Mouse (Mus musculus) urinary bladder, postnatal 10 days (tissue): ENCODE measurements around the gene Gm12184.
"Not testable (repeated sequence)": the region's sequence is repeated elsewhere in the genome, so short reads cannot be mapped to it uniquely, and the experiment has no call there.

Experiments
- DNase-seq: peaks from one replicate; pipeline ENCODE4 v3.0.0; 2022; ENCODE audit warnings: low spot score

Gm12184 gene

DNA sequence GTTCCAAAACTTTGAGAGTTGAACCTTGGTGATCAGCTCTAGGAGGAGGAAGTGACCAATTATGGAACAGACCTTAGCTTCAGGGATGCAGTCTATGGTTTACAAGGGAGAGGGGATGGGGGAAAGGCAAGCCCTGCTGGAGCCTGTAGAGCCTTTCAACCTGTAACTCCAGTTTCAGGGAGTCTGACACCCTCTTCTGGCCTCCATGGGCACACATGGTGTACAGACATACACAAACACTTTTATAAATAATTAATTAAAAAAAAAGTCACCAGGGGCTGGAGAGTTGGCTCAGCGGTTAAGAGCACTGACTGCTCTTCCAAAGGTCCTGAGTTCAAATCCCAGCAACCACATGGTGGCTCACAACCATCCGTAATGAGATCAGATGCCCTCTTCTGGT, 19.9 kb upstream of the Gm12184 start:
- not testable (repeated sequence) for DNase-seq

DNA sequence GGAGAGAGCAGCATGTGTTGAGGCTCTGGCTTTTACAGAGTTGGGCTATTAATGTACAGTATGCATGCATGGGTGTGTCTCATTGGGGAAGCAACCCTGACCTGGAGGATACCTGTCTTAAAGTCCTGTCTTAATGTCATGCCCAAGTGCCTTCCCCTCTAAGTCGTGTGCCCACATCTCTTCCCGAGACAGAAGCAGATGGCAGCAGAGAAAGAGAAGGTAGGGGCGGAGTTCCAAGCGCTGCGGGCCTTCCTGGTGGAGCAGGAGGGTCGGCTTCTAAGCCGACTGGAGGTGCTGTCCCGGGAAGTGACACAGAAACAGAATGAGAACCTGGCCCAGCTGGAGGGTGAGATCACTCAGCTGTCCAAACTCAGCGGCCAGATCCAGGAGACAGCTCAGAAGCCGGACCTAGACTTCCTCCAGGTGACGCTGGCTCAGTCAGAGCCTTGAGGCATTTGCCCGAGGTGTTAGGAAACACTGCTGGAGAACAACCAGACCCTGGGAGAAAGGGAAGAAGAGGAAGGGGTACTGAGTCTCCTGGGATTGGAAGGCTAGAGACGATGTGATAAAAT, 18.9 kb upstream of the Gm12184 start:
- DNase-seq: no peak

DNA sequence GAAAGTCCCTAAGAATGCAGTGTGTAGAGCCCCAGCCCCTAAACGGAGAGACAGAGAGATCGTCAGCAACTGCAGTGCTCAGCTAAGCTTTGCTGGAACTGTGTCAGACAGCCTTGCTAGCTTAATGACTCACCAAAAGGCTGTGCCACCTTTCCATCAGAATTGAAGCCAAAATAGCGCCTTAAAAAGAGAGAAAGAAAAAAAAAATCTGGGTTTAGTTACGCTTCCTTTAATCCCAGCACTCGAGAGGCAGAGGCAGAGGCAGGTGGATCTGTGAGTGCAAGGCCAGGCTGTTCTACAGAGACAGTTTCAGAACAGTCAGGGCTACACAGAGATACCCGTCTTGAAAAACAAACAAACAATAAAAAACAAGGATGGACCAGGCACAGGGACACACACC, 17.9 kb upstream of the Gm12184 start:
- DNase-seq: no peak

DNA sequence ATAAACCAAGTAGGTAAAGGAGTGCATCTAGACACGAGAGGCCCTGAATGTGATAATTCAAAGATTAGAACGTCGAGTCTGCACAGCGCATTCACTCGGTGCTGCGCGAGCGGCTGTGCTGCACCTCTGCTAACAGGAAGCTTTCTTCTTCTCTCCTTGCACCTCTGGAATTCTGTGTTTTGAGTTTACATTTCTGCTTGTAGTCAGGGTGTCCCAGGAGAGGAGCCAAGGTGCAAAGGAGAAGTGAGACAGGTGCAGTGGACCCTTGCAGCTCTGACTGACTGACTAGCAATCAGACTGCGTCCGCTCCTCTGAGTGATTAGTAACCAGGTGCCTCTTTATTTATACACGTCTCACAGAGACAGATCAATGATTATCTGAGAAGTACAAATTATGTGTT, 16.7 kb upstream of the Gm12184 start:
- no peak for DNase-seq

DNA sequence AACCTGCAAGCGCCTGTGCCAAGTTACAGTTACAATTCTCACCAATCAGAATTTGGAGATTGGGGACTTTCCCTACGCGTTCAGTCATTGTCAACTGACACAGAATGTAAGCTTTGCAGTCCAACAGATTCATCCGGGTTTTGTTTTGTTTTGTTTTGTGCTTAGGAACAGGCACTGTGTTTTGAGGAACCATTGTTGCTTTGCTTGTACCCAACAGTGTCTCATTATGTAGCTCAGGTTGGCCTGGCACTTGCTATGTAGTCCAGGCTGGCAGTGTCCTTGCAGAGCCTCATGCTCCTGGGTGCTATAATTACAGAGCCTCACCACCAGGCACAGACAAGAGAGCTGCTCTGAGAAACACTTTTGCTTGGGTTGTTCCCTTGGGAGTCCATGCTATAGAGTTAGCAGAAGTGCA, 15.9 kb upstream of the Gm12184 start:
- no peak for DNase-seq

DNA sequence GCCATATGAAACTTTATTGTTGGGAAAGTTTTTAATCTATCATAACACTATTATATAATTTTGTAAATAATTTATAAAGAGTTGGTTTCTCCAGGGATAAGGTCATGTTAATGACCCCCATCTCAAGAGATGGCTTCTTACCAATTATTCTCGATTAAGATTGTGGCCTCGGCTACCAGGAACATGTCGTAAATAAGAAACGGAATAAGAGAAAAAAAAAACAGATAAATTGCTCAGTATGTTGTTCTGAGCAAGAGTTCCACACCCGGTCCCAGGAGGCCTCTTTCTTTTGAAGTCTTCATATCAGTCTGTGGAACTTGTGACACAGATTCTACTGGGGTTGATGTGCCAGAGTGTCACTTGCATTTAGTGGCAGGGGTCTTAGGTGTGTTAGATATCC, 14.8 kb upstream of the Gm12184 start:
- DNase-seq: no peak

DNA sequence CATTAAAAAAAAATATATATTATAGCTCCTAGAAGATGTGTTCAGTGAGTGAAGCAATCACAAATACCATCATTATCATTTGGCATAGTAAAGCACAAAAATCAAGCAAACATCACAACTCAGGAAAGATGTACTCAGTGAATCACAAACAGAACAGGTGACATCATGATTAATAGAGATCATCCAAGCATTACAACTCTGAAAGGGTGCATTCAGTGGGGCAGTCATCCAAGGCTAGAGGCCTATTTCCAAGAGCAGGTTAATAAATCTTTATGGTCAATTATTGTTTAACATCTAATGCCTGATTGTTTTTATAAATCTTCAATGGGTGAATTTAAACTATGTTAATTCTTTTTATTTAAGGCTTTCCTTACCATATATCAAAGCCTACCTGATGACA, 14.3 kb upstream of the Gm12184 start:
- DNase-seq: no peak

DNA sequence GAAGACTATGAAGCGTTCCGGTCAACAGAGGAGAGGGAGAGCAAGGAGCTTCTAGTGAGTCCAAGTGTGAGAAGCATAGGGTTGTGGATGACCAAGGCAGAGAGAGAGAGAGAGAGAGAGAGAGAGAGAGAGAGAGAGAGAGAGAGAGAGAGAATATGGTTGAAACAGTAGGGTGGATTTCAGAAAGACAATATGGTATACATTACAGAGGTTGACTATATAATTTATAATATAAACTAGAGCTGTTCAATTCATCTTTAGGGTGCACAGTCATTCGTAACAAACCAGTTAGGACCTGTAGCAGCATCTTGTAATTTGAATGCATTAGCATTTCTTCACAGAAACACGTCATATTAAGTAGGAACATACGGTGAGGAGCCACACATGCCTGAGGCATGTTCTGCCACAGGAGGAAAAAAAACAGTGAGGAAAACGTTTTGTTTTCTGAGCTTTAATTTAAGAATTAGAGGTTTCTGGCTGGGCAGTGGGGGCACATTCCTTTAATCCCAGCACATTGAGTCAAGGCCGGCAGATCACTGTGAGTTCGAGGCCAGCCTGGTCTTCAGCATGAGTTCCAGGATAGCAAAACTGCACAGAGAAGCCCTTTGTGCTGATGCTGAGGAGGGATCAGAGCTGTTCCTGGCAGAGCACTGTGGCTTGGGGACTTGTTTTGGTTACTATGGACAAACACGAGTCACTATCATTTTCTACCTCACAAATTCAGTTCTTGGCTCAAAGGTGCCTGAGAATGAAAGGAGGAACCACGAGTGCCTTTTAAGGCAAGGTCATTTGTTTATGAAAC, 12.6 kb upstream of the Gm12184 start:
- no peak for DNase-seq

DNA sequence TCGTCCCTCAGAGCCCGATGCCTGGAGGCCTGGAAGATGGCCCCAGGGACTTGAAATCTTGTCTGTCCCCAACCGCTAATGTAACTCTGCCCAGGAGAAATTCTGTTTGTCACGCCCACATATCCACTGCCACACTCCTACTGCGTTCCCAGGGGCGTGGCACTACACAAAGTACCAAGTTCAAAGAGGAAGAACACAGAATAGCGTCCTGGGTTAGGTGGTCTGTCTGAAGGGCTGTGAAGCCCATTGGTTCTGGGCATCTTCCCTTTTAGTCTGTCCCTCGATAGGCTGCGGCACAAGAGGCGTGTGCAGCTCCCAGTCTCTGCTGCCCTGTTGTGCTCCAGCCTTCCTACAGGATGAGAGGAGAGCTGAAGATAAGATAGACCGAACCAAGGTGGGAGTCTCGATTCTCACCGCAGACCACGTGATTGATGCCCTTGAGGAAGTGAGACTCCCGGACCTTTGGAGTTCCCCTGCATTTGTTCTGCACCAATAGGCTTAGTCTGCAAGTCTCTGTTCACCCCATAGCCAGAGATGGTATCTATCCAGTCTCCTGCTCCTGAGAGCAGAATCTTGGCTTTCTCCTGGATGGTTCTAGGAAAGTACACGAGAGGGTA, 11.8 kb upstream of the Gm12184 start:
- no peak for DNase-seq

DNA sequence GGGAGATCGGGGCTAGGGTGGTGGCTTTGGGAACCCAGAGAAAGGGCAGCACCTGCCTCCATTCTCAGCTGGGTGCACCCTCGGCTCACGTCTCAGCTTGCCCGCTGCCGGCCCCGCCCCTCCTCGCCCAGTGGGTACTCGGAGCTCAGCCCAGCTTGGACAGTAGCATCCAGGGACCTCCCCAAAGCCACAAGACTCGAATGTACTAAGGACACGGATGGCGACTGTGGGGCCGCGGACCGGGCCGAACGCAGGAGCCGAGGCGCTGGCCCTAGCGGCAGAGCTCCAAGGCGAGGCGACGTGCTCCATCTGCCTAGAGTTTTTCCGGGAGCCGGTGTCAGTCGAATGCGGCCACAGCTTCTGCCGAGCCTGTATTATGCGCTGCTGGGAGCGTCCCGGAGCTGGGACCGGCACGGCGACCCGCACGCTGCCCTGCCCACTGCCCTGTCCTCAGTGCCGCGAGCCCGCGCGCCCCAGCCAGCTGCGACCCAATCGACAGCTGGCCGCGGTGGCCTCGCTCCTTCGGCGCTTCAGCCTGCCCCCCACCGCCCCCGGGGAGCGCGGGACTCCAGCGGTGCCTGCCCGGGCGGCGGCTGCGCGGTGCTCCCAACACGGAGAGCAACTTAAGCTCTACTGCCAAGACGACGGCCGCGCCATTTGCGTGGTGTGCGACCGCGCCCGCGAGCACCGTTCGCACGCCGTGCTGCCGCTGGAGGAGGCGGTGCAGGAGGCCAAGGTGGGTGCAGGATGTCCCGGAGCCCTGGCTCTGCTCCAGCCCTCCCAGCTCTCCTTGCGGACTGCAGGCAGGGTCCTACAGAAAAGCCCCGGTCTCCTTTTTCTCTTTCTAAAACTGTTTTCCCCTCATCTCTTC, 11.1 kb upstream of the Gm12184 start:
- DNase-seq: no peak

DNA sequence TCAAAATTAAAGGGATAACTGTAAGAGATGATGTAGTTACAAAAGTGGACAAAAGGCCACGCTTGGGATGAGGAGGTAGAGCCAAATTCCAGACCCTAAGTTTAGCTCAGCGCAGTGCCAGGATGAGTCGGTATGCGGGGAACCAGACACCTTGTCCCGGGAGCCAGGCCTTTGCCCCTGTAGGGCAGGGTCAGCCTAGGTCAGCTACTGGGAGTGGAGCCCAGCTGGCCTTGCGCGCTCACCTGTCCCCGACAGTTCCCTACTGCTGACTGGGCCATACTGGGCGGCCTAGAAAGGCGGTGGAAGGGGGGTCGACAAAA, 10.5 kb upstream of the Gm12184 start:
- DNase-seq: no peak

DNA sequence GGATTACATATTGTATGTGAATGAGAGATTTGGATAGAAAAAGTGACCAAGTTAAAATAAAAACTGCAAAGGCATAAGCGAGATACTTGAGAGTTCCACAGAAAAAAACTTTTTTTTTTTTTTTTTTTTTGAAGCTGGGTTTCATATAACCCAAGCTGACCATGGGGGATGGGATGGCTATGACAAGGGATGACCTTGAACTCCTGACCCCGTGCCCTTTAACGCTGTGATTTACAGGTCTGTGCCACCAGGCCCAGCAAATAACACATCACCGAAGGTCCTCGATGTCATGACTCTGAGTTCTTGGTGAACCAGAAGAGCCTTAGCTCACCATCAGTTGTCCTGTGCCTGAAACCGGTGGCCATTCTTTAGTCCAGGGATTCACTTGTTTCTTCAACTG, 9.5 kb upstream of the Gm12184 start:
- DNase-seq: no peak

DNA sequence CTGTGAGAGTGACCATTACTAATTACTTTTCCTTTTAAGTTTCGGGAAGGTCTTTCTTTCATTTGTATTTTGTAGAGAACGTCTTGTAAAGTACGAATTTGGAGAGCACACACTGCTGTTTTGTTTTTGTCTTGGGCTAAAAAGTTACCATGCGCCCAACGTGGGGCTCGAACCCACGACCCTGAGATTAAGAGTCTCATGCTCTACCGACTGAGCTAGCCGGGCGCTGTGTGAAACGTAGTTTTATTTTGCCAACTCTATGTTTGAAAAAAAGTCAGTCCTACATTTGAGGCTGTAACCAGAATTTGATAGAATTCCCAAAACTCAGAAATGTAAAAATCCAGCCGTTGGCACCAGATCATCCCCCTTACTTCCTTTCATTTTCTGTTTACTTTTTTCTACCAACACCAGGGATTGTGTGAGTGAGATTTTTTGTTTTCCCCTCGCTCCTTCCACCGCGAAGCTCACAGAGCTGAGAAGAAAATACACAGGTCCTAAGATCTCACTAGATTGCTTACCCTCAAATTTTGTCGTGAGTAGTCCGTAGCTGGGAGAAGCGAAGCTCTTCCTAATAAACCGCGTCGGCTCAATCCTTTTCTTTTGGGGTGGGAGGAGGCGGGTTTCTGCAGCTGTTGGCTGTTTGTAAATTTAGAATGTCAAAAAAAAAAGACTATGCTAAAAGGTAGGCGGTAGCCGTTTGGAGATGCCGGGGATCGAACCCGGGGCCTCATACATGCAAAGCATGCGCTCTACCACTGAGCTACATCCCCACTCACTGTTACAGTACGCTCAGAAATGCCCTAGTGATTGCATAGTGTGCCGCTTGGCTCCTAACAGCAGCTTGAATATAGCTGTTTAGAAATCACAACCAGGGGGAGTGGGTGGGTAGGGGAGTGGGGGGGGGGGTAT, 7.5 kb upstream of the Gm12184 start:
- no peak for DNase-seq

DNA sequence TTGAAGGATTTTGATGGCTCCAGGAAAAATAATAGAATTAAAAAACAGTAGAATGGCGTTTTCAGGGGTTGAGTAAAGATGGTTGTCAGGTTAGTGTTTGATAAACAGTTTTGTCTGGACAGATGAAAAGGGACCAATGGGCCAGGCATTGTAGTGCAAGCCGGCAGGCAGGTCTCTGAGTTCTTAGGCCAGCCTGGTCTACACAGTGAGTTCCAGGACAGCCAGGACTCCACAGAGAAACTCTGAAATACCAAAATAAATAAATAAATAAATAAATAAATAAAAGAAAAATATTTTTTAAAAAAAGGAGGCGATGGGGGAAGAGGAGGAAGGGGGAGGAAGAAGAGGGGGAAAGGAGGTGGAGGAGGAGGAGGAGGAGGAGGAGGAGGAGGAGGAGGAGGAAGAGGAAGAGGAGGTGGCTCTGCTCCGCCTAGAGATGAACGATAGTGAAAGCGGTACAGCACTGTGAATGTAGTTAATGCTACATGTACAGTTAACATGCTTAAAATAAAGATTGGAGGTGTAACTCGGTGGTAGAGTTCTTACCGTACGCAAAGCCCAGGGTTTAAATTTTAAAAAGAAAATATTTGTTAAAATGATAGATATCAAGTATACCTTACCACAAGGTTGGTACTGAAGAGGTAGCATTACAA, 6.7 kb upstream of the Gm12184 start:
- DNase-seq: no peak

DNA sequence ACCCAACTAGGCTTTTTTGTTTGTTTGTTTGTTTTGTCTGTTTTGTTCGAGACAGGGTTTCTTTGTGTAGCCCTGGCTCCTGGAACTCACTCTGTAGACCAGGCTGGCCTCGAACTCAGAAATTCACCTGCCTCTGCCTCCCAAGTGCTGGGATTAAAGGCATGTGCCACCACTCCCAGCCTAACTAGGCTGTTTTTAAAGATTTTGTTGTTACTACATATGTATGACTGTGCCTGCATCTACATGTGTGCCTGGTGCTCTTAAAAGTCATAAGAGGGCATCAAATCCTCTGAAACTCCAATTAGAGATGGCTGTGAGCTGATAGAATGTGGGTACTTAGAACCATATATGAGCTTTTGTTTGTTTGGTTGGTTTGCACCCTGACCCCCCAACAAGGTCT, 4.8 kb upstream of the Gm12184 start:
- DNase-seq: no peak

DNA sequence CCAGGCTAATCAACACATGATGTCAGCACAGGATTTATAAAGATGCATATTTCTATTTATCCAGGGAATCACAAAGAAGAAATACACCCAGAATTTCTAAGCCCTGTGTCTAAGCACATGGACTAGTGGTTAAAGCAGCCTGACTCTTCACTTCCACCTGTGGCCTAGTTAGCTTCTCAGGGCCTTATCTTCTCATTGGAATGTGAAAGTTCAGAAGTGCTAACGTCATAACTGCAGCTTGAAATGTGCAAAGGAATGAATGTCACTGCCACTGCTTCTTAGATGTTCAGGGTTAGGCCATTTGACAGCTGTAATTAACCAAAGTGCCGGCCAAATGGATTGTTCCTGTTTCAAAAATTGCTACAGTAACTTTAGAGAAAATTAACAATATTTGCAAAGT, 3.8 kb upstream of the Gm12184 start:
- DNase-seq: no peak

DNA sequence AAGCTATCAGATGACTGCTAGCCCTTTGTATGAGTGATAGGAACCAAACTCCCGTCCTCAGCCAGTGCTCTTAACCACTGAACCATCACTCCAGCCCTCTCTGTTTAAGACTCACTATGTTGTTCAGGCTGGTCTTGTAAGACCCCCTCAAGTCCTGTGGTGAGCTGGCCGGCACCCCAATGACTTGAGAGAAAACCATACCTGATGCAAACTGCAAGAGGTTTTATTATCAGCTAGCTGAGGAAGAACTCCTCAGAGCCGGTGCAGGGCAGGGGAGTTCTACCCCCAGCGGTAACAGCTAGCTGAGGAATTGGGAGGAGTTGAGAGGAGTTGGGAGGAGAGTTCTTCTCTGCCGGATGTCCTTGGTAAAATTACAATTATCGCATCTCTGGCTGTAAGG, 1.5 kb upstream of the Gm12184 start:
- DNase-seq: no peak

DNA sequence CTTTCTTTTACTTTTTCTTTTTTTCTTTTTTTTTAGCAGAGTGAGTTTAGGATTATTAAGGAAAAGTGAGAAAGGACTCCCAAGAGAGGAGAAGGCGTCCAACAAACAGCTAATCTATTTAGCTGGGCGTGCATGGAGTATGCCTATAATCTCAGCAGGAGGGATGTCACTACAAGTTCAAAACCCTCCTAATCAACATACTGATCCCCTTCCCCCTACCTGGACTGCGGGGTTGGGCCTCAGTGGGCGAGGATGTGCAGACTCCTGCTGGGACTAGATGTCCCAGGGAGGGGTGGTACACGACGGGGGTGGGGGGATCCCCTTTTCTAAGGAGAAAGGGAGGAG, 269 bp upstream of the Gm12184 start:
- no peak for DNase-seq

DNA sequence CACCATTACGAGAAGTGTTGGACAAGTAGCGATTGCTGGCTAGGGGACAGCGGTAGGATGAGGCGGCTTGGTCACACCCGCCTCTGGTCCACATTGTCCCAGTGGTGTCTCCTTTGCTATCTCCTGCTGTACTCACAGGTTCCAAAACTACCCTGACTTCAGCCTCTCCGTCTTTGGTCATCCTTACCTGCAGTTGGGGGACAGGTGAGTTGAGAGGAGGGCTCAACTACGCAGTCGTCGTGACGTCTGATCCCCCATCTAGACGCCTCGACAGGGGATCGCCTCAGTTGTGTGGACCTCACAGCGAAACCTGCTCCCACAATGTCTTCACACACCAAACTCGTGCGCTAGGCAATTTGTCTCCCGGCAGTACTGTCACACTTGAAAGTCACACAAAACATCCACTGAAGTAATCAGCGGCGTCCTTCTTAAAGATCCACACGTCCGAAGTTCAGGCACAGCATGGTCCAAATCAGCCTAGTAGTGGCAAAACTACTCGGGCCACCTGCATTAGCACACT, 2.1 kb downstream of the Gm12184 start:
- DNase-seq: no peak

DNA sequence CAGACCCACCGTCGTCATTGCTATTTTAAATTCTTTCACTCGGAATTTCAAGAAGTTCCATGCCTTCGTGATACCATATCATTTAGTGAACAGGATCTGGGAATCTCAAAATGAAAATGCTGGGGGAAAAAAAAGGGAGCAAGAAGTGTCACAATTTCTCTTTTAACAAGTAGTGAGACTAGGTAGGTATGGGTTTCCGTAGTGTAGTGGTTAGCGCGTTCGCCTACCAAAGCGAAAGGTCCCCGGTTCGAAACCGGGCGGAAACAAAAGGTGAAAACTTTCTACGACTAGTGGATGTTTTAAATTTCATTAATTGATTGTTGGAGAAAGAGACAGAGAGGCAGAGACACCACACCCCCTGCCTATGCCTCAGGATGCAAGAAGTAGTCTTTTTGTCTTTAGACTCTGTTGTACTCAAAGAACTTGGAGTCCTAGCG, 2.9 kb downstream of the Gm12184 start:
- DNase-seq: no peak
